Mouse (Mus musculus) stomach, embryonic 16.5 days (tissue): ENCODE measurements around the gene Cux1. TPM values are rescaled to one million over a fixed set of nuclear protein-coding genes. Genes with fewer than 3 reads are reported as not detected.

Experiments
- ATAC-seq: fragments of 200-750 bp; cut with Nextera tagmentation; 2 replicates; pipeline ENCODE4 v1.8.0; 2017; ENCODE audit warnings: moderate number of reproducible peaks, moderate TSS enrichment; ENCODE audit not compliant: insufficient read depth, low FRiP score
- H3K27ac ChIP-seq: fragments of 300-500 bp; sonication (generic); 2 replicates; pipeline ENCODE4 v1.5.1; 2014; ENCODE audit warnings: low read length
- H3K27me3 ChIP-seq: fragments of 300-500 bp; sonication (generic); 2 replicates; pipeline ENCODE4 v1.6.1; 2014; ENCODE audit warnings: low read length, control low read depth, mixed read lengths; ENCODE audit not compliant: control insufficient read depth, insufficient read depth
- H3K36me3 ChIP-seq: fragments of 300-500 bp; sonication (generic); 2 replicates; pipeline ENCODE4 v1.6.1; 2014; ENCODE audit warnings: low read length; ENCODE audit not compliant: control insufficient read depth, insufficient read depth
- H3K4me1 ChIP-seq: fragments of 300-500 bp; sonication (generic); 2 replicates; pipeline ENCODE4 v1.6.1; 2014; ENCODE audit warnings: low read length, control low read depth, mixed read lengths; ENCODE audit not compliant: control insufficient read depth, insufficient read depth
- H3K4me2 ChIP-seq: fragments of 300-500 bp; sonication (generic); 2 replicates; pipeline ENCODE4 v1.6.1; 2014; ENCODE audit warnings: low read depth, low read length, mixed read lengths
- H3K4me3 ChIP-seq: fragments of 300-500 bp; sonication (generic); replicated peaks from 2 replicates; pipeline ENCODE4 v1.5.1; 2014; ENCODE audit warnings: mild to moderate bottlenecking, low read length
- H3K9ac ChIP-seq: fragments of 300-500 bp; sonication (generic); 2 replicates; pipeline ENCODE4 v1.6.1; 2014; ENCODE audit warnings: low read length
- H3K9me3 ChIP-seq: fragments of 300-500 bp; sonication (generic); replicated peaks from 2 replicates; pipeline ENCODE4 v1.6.1; 2016; ENCODE audit warnings: low read length, control low read depth; ENCODE audit not compliant: control insufficient read depth
- WGBS: fragments of 180-500 bp; shearing (Covaris S2); extraction: QIAGEN DNeasy Blood & Tissue Kit; methylation state at CpG from one replicate; pipeline ENCODE4 v1.1.7; 2014; 5-methylcytosine and 5-hydroxymethylcytosine counted together
- polyA plus RNA-seq: library from polyadenylated mRNA; unstranded; fragments of >200 nt; fragmentation: Nextera tagmentation; extraction: Ambion mirVana; gene quantifications from 2 replicates; pipeline ENCODE4 v1.2.1, GENCODE M21; 2015

Cux1 gene
- polyA plus RNA-seq, 1 experiment from 2014 or later, result 77.7 TPM

DNA sequence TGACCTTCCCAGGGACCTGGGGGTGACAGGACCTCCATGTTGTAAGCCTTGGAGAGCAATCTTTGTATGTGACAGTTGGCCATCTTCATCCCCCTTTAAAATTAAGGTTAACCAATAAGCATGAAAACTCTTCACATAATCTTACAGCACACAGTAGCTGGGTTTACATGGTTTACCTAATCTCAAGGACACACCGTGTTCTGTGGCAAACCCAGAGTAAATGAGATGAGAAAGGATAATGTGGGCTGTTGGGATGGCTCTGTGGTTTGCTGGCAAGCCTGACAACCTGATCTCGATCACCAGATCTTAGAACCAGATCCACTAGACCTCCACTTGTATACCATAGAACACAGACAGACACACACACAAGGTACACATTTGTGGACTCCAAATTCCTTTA lies 73.0 kb downstream of the Cux1 start:
- Histone ChIP-seq H3K9ac (no peak overlapping the region), H3K36me3 (no peaks in the 10 kb centered on the region), H3K4me3 (no peak overlapping the region), H3K4me1 (0 out of 2 replicates have a peak, but pooled peaks cover 3% of the 10 kb centered on the region), H3K9me3 (no peaks in the 10 kb centered on the region), H3K4me2 (no peak overlapping the region), H3K27ac (no peak overlapping the region), H3K27me3 (no peaks in the 10 kb centered on the region)
- WGBS, result 81% methylated on average over 2 of the region's 2 CpGs
- no peak for ATAC-seq

DNA sequence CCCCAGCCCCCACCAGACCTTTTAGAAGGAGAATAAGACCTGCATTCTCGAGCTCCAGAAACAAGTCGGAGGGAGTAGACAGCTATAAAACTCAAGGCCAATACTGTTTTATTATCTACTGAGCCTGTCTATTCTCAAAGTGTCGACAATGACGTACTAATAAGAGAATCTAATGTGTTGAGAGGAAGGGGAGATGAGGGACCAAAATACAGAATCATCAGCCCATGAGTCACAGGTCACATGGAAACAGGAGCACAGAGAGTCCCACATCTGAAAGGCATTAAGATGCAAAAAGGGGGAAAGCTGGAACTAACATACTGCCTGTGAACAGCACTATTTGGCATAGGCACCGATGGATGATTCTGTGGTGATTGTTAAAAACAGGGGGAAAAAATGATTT lies 77.8 kb downstream of the Cux1 start:
- no peak overlapping the region for H3K27ac ChIP-seq
- H3K9ac ChIP-seq, result no peak overlapping the region
- no peak for ATAC-seq
- peaks cover 14% of the 10 kb centered on the region for H3K4me1 ChIP-seq
- no peak overlapping the region for H3K4me2 ChIP-seq
- no peaks in the 10 kb centered on the region for H3K36me3 ChIP-seq
- H3K9me3 ChIP-seq, result no peaks in the 10 kb centered on the region
- H3K27me3 ChIP-seq, result no peaks in the 10 kb centered on the region
- H3K4me3 ChIP-seq, result no peak overlapping the region
- WGBS, result 71% methylated on average over 5 of the region's 5 CpGs

DNA sequence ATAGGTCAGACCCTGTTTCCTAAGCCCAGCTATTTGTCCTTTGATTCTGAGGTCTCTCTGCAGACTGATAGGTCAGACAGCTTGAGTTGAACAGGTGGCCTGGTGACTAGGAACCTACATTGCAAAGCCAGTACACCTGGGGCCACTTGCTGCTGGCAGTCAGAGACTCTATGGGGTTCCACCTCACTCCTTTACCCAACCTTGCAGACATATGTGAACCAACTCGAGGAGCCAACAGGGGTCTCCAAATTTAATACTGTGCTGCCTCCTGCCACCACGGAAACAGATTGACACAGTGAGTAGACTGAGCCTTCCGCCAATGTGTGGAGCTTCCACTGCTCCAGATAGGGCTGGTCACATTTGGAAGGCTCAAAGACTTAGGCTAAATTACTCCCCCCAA lies 78.6 kb downstream of the Cux1 start:
- 69% methylated on average over 3 of the region's 3 CpGs for whole genome bisulfite sequencing
- Histone ChIP-seq H3K27me3 (no peaks in the 10 kb centered on the region), H3K9ac (no peak overlapping the region), H3K4me2 (no peak overlapping the region), H3K27ac (no peak overlapping the region; the same call in 1 of the 2 replicates), H3K4me3 (no peak overlapping the region), H3K4me1 (peaks cover 14% of the 10 kb centered on the region), H3K36me3 (peaks cover 3% of the 10 kb centered on the region; the same call in 1 of the 2 replicates), H3K9me3 (no peaks in the 10 kb centered on the region)
- ATAC-seq, result no peak

GRCm38 (mm10) chr5:136488223-136488622 lies 79.1 kb downstream of the Cux1 start:
- WGBS, result 43% methylated on average over 1 of the region's 1 CpGs
- Histone ChIP-seq H3K4me2 (no peak overlapping the region), H3K27ac (no peak overlapping the region; the same call in 1 of the 2 replicates), H3K27me3 (no peaks in the 10 kb centered on the region), H3K9ac (no peak overlapping the region), H3K4me1 (peaks cover 14% of the 10 kb centered on the region), H3K9me3 (no peaks in the 10 kb centered on the region), H3K36me3 (peaks cover 3% of the 10 kb centered on the region; the same call in 1 of the 2 replicates), H3K4me3 (no peak overlapping the region)
- no peak for ATAC-seq

DNA sequence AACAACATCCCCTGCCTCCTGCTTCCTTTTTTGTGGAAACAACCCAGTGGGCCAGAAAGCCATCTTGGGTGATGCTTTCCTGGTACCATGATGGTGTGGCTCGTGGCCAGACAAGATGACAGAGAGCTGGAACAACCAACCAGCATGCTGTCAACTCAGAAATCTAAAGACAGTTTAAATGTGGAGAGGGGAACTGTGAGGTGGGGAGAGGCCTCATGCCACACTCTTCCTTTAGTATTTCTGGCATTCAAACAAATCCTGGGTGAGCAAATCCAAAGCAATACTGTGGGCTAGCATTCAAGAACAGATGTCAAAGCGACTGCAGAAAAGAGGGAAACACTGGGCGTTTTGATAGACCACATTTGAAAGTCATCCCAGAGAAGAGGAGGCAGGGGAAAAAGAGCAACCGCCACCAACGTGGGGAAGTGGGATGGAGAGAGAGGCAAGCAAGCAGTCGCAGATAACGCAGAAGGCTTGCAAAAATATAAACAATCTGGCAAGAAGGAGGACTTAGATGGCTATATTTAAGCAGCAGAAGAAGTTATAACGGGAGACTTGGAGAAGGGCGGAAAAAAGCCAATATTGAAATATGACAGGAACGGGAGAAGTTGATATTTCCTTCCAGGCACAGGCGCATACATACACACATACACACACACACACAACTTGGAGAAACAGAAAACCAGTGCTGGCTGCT lies 79.7 kb downstream of the Cux1 start:
- Histone ChIP-seq H3K4me2 (no peak overlapping the region), H3K27ac (no peak overlapping the region), H3K9ac (no peak overlapping the region), H3K27me3 (no peaks in the 10 kb centered on the region), H3K4me1 (peaks cover 14% of the 10 kb centered on the region), H3K36me3 (peaks cover 3% of the 10 kb centered on the region; the same call in 1 of the 2 replicates), H3K4me3 (no peak overlapping the region), H3K9me3 (no peaks in the 10 kb centered on the region)
- WGBS, result 35% methylated on average over 11 of the region's 11 CpGs
- no peak for ATAC-seq

DNA sequence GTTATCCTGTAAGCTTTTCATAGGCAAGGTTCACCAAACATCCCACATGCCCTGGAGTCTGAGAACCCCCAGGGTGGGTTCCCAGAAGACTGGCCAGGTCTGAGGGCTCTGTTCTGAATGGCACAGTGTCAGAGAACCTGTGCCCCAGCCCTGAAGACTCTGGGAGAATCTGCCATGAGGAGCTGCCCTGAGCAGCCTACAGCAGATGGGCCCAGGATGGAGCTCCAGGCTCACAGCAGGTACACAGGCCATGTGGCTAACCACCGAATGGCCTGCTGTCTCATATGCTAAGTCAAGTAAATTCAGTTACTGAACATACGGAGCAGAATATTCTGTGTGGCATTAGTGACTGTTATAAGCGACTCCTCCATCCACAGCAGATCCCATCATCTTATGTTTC lies 80.9 kb downstream of the Cux1 start:
- ATAC-seq, result no peak
- Histone ChIP-seq H3K4me3 (no peak overlapping the region), H3K4me1 (peaks cover 14% of the 10 kb centered on the region), H3K4me2 (no peak overlapping the region), H3K36me3 (peaks cover 3% of the 10 kb centered on the region; the same call in 1 of the 2 replicates), H3K27ac (no peak overlapping the region), H3K9me3 (no peaks in the 10 kb centered on the region), H3K9ac (no peak overlapping the region), H3K27me3 (no peaks in the 10 kb centered on the region)
- 94% methylated on average over 3 of the region's 3 CpGs for WGBS

DNA sequence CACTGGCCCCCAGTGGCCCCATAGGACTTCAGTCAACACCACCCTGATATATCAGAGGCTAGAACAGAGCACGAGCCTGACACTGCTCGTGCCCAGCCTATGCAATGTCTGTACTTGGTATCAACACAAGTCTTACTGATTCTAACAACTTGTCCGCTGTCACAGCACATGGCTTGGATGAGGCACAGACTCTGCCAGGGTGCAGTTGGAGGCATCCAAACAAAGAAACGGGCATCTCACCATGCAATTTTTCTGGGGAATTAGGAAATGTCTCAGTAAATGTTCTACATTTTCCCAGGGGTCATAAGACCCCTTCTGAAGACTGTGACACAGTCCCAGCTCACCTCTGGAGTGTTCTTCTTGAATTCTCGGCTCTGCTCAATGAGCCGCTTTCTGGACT lies 81.9 kb downstream of the Cux1 start:
- H3K27ac ChIP-seq, result no peak overlapping the region
- no peak for ATAC-seq
- H3K4me3 ChIP-seq, result no peak overlapping the region
- no peak overlapping the region for H3K4me2 ChIP-seq
- H3K9me3 ChIP-seq, result no peaks in the 10 kb centered on the region
- H3K27me3 ChIP-seq, result no peaks in the 10 kb centered on the region
- 94% methylated on average over 6 of the region's 6 CpGs for WGBS
- no peak overlapping the region for H3K9ac ChIP-seq
- H3K4me1 ChIP-seq, result peaks cover 14% of the 10 kb centered on the region
- H3K36me3 ChIP-seq, result peaks cover 3% of the 10 kb centered on the region; the same call in 1 of the 2 replicates

GRCm38 (mm10) chr5:136482434-136482833 lies 84.9 kb downstream of the Cux1 start:
- 86% methylated on average over 1 of the region's 1 CpGs for WGBS
- ATAC-seq, result no peak
- Histone ChIP-seq H3K9ac (no peak overlapping the region), H3K27ac (no peak overlapping the region), H3K9me3 (no peaks in the 10 kb centered on the region), H3K4me3 (no peak overlapping the region), H3K4me1 (peaks cover 9% of the 10 kb centered on the region; the same call in 1 of the 2 replicates), H3K36me3 (peaks cover 3% of the 10 kb centered on the region; the same call in 1 of the 2 replicates), H3K27me3 (no peaks in the 10 kb centered on the region), H3K4me2 (no peak overlapping the region)

DNA sequence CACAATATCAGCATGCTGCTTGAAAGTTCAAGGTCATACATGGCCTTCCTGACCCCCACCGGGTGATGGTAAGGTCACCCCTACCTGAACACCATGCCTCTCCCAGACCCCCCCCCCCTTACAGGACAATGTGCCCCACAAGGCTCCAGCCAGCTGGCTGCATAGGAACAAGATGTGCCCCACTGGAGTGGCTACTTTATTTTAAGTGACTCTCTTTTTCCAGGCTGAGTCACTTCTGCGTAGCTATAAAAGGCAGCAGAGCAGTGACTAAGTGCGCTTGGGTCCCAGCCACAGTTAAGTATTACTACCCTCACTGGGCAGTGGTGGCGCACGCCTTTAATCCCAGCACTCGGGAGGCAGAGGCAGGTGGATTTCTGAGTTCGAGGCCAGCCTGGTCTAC lies 86.7 kb downstream of the Cux1 start:
- ATAC-seq, result no peak
- Histone ChIP-seq H3K9ac (no peak overlapping the region), H3K4me3 (no peak overlapping the region), H3K4me2 (no peak overlapping the region), H3K4me1 (peaks cover 9% of the 10 kb centered on the region), H3K27ac (no peak overlapping the region), H3K9me3 (no peaks in the 10 kb centered on the region), H3K27me3 (no peaks in the 10 kb centered on the region), H3K36me3 (peaks cover 3% of the 10 kb centered on the region; the same call in 1 of the 2 replicates)
- WGBS, result 84% methylated on average over 7 of the region's 7 CpGs
